Mouse (Mus musculus) ES-E14 (cell line): ENCODE data around the gene Spg11.

Experiments
- HCFC1 ChIP-seq: IDR thresholded peaks from 2 replicates; pipeline ENCODE4 v1.6.1; 2012; ENCODE audit warnings: low read length, inconsistent platforms, borderline replicate concordance; ENCODE audit not compliant: insufficient read depth
- ZC3H11A ChIP-seq: IDR thresholded peaks from 2 replicates; pipeline ENCODE4 v1.6.1; 2012; ENCODE audit warnings: low read depth, mild to moderate bottlenecking, inconsistent platforms, low read length, borderline replicate concordance

DNA sequence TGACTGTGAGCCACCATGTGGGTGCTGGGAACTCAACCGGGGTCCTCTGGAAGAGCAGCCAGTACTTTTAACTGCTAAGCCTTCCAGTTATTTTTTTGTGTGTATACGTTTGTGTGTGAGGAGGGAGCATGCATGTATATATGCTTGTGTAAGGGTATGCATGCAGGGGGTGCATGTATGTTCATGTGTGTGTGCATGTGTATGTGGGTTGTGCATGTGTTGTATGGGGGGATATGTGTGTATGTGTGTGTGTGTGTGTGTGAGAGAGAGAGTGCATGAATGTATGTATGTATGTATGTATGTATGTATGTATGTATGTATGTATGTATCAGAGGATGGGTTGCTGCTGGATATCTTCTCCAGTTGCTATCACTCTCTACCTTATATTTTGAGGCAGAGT, 36.3 kb upstream of the Spg11 start:
- TF ChIP-seq HCFC1 (no peak), ZC3H11A (no peak)
